Mouse (Mus musculus): Measurements from ENCODE around the gene Trim2. TPM values are rescaled to one million over a fixed set of nuclear protein-coding genes. Genes with fewer than 3 reads are reported as not detected.
A peak's percentile ranks its signal among the peaks of the same experiment; 100 is the strongest.

Gene Trim2
- polyA plus RNA-seq, 1 experiment from 2014 or later: 121 TPM

GRCm38 (mm10) chr3:84261863-84262262, 44.8 kb downstream of the Trim2 start:
- no peak overlapping the region for H3K9ac ChIP-seq
- WGBS: 82% methylated on average over 6 of the region's 6 CpGs
- H3K36me3 ChIP-seq: no peaks in the 10 kb centered on the region
- H3K9me3 ChIP-seq (replicated peaks): no peaks in the 10 kb centered on the region
- H3K27me3 ChIP-seq: no peaks in the 10 kb centered on the region
- H3K4me3 ChIP-seq: no peak overlapping the region
- H3K4me1 ChIP-seq: peaks cover 73% of the 10 kb centered on the region
- H3K27ac ChIP-seq: no peak overlapping the region
- no peak overlapping the region for H3K4me2 ChIP-seq (replicated peaks)
- ATAC-seq (ENCODE audit: low FRiP score): no peak

- Histone ChIP-seq H3K4me2 (replicated peaks) (no peak overlapping the region), H3K4me3 (no peak overlapping the region), H3K4me1 (peaks cover 70% of the 10 kb centered on the region), H3K27me3 (no peaks in the 10 kb centered on the region), H3K27ac (peak overlapping the region; percentile 89; the same call in 1 of the 2 replicates), H3K36me3 (no peaks in the 10 kb centered on the region), H3K9me3 (replicated peaks) (no peaks in the 10 kb centered on the region), H3K9ac (no peak overlapping the region)
- 14% methylated on average over 7 of the region's 7 CpGs for WGBS
- ATAC-seq (ENCODE audit: low FRiP score): no peak
Measured at GRCm38 (mm10) chr3:84260837-84261236, 45.8 kb downstream of the Trim2 start.

GRCm38 (mm10) chr3:84260024-84260535, 46.6 kb downstream of the Trim2 start:
- Histone ChIP-seq H3K4me1 (peaks cover 68% of the 10 kb centered on the region), H3K27ac (peak overlapping the region; percentile 89)
- ATAC-seq (ENCODE audit: low FRiP score): peak; percentile 46

GRCm38 (mm10) chr3:84259281-84260023, 47.2 kb downstream of the Trim2 start:
- Histone ChIP-seq H3K27me3 (no peaks in the 10 kb centered on the region), H3K36me3 (no peaks in the 10 kb centered on the region), H3K4me3 (peak overlapping the region; percentile 62), H3K4me2 (replicated peaks) (peak overlapping the region; percentile 93), H3K4me1 (peaks cover 66% of the 10 kb centered on the region), H3K27ac (peak overlapping the region; percentile 89), H3K9ac (peak overlapping the region; percentile 82), H3K9me3 (replicated peaks) (no peaks in the 10 kb centered on the region)
- ATAC-seq (ENCODE audit: low FRiP score): peak; percentile 87
- under 1% methylated on average over 74 of the region's 74 CpGs for WGBS

More at GRCm38 (mm10) chr3:84260024-84260535, 46.6 kb downstream of the Trim2 start:
- Histone ChIP-seq H3K9me3 (replicated peaks) (no peaks in the 10 kb centered on the region), H3K36me3 (no peaks in the 10 kb centered on the region), H3K27me3 (no peaks in the 10 kb centered on the region), H3K4me2 (replicated peaks) (peak overlapping the region; percentile 93), H3K9ac (peak overlapping the region; percentile 82), H3K4me3 (peak overlapping the region; percentile 62)
- 2% methylated on average over 8 of the region's 8 CpGs for WGBS

GRCm38 (mm10) chr3:84258518-84259031, 48.1 kb downstream of the Trim2 start:
- H3K9me3 ChIP-seq (replicated peaks): no peaks in the 10 kb centered on the region
- H3K36me3 ChIP-seq: no peaks in the 10 kb centered on the region
- WGBS: 7% methylated on average over 13 of the region's 13 CpGs
- H3K4me2 ChIP-seq (replicated peaks): peak overlapping the region; percentile 93
- 0 out of 2 replicates have a peak overlapping the region, but pooled peaks have one; percentile 89 for H3K27ac ChIP-seq
- no peaks in the 10 kb centered on the region for H3K27me3 ChIP-seq
- H3K4me3 ChIP-seq: peak overlapping the region; percentile 62
- H3K9ac ChIP-seq: peak overlapping the region; percentile 82
- H3K4me1 ChIP-seq: peaks cover 68% of the 10 kb centered on the region
- no peak for ATAC-seq (ENCODE audit: low FRiP score)

GRCm38 (mm10) chr3:84257989-84258517, 48.6 kb downstream of the Trim2 start:
- H3K4me1 ChIP-seq: peaks cover 71% of the 10 kb centered on the region
- no peaks in the 10 kb centered on the region for H3K27me3 ChIP-seq
- ATAC-seq (ENCODE audit: low FRiP score): no peak
- no peaks in the 10 kb centered on the region for H3K9me3 ChIP-seq (replicated peaks)
- H3K9ac ChIP-seq: peak overlapping the region; percentile 82; the same call in 1 of the 2 replicates
- WGBS: 23% methylated on average over 10 of the region's 10 CpGs
- no peaks in the 10 kb centered on the region for H3K36me3 ChIP-seq
- 0 out of 2 replicates have a peak overlapping the region, but pooled peaks have one; percentile 5 for H3K27ac ChIP-seq
- H3K4me3 ChIP-seq: peak overlapping the region; percentile 62
- peak overlapping the region; percentile 93 for H3K4me2 ChIP-seq (replicated peaks)

- Histone ChIP-seq H3K27ac (peak overlapping the region; percentile 80; the same call in 1 of the 2 replicates), H3K36me3 (no peaks in the 10 kb centered on the region), H3K9me3 (replicated peaks) (no peaks in the 10 kb centered on the region), H3K27me3 (no peaks in the 10 kb centered on the region), H3K4me2 (replicated peaks) (no peak overlapping the region), H3K4me1 (peaks cover 46% of the 10 kb centered on the region), H3K9ac (no peak overlapping the region), H3K4me3 (no peak overlapping the region)
- no peak for ATAC-seq (ENCODE audit: low FRiP score)
- WGBS: 100% methylated on average over 2 of the region's 2 CpGs
Measured at GRCm38 (mm10) chr3:84254520-84254878, 52.2 kb downstream of the Trim2 start.

- Histone ChIP-seq H3K9ac (no peak overlapping the region), H3K36me3 (no peaks in the 10 kb centered on the region), H3K4me3 (no peak overlapping the region), H3K9me3 (replicated peaks) (no peaks in the 10 kb centered on the region), H3K4me1 (peaks cover 46% of the 10 kb centered on the region), H3K4me2 (replicated peaks) (0 out of 2 replicates have a peak overlapping the region, but pooled peaks have one; percentile 6), H3K27me3 (no peaks in the 10 kb centered on the region), H3K27ac (peak overlapping the region; percentile 80)
- ATAC-seq (ENCODE audit: low FRiP score): peak; percentile 55; the same call in 1 of the 2 replicates
- 40% methylated on average over 9 of the region's 9 CpGs for WGBS
Measured at GRCm38 (mm10) chr3:84253655-84254519, 52.8 kb downstream of the Trim2 start.

GRCm38 (mm10) chr3:84252776-84253654, 53.7 kb downstream of the Trim2 start:
- Histone ChIP-seq H3K27me3 (no peaks in the 10 kb centered on the region), H3K4me1 (peaks cover 40% of the 10 kb centered on the region), H3K4me3 (no peak overlapping the region), H3K4me2 (replicated peaks) (no peak overlapping the region; the same call in 1 of the 2 replicates), H3K9me3 (replicated peaks) (no peaks in the 10 kb centered on the region), H3K36me3 (no peaks in the 10 kb centered on the region), H3K9ac (no peak overlapping the region), H3K27ac (peak overlapping the region; percentile 80)
- peak; percentile 82 for ATAC-seq (ENCODE audit: low FRiP score)
- WGBS: 60% methylated on average over 11 of the region's 11 CpGs

GRCm38 (mm10) chr3:84251721-84252120, 55.0 kb downstream of the Trim2 start:
- H3K36me3 ChIP-seq: no peaks in the 10 kb centered on the region
- ATAC-seq (ENCODE audit: low FRiP score): no peak
- no peak overlapping the region for H3K4me2 ChIP-seq (replicated peaks)
- H3K9ac ChIP-seq: no peak overlapping the region
- WGBS: 88% methylated on average over 4 of the region's 4 CpGs
- no peak overlapping the region for H3K27ac ChIP-seq
- no peaks in the 10 kb centered on the region for H3K9me3 ChIP-seq (replicated peaks)
- no peak overlapping the region for H3K4me3 ChIP-seq
- H3K27me3 ChIP-seq: no peaks in the 10 kb centered on the region
- H3K4me1 ChIP-seq: peaks cover 38% of the 10 kb centered on the region

- no peaks in the 10 kb centered on the region for H3K9me3 ChIP-seq (replicated peaks)
- no peaks in the 10 kb centered on the region for H3K36me3 ChIP-seq
- H3K27ac ChIP-seq: no peak overlapping the region
- no peaks in the 10 kb centered on the region for H3K27me3 ChIP-seq
- H3K9ac ChIP-seq: no peak overlapping the region
- ATAC-seq (ENCODE audit: low FRiP score): no peak
- H3K4me3 ChIP-seq: no peak overlapping the region
- 91% methylated on average over 7 of the region's 7 CpGs for WGBS
- H3K4me2 ChIP-seq (replicated peaks): no peak overlapping the region
- peaks cover 33% of the 10 kb centered on the region for H3K4me1 ChIP-seq
Measured at GRCm38 (mm10) chr3:84250275-84250674, 56.4 kb downstream of the Trim2 start.
